Mouse (Mus musculus) heart, embryonic 15.5 days (tissue): ENCODE results near the gene Klf2. TPM values are rescaled to one million over a fixed set of nuclear protein-coding genes. Genes with fewer than 3 reads are reported as not detected.
A peak's percentile ranks its signal among the peaks of the same experiment; 100 is the strongest.

ENCODE experiments used
- ATAC-seq: fragments of 200-750 bp; cut with Nextera tagmentation; replicated peaks from 2 replicates; pipeline ENCODE4 v1.8.0; 2017; ENCODE audit warnings: low read depth, moderate TSS enrichment; ENCODE audit not compliant: insufficient number of reproducible peaks, insufficient read depth, low FRiP score
- H3K27ac ChIP-seq: fragments of 300-500 bp; sonication (generic); 2 replicates; pipeline ENCODE4 v1.5.1; 2015; ENCODE audit warnings: mild to moderate bottlenecking, inconsistent platforms
- H3K27me3 ChIP-seq: fragments of 300-500 bp; sonication (generic); 2 replicates; pipeline ENCODE4 v1.6.1; 2015; ENCODE audit warnings: inconsistent platforms
- H3K36me3 ChIP-seq: fragments of 300-500 bp; sonication (generic); 2 replicates; pipeline ENCODE4 v1.6.1; 2015; ENCODE audit warnings: mild to moderate bottlenecking, inconsistent platforms
- H3K4me1 ChIP-seq: fragments of 300-500 bp; sonication (generic); replicated peaks from 2 replicates; pipeline ENCODE4 v1.6.1; 2015; ENCODE audit warnings: inconsistent platforms
- H3K4me2 ChIP-seq: fragments of 300-500 bp; sonication (generic); 2 replicates; pipeline ENCODE4 v1.6.1; 2015; ENCODE audit warnings: inconsistent platforms, mild to moderate bottlenecking, moderate library complexity
- H3K4me3 ChIP-seq: fragments of 300-500 bp; sonication (generic); 2 replicates; pipeline ENCODE4 v1.5.1; 2015; ENCODE audit warnings: mild to moderate bottlenecking, inconsistent platforms
- H3K9ac ChIP-seq: fragments of 300-500 bp; sonication (generic); 2 replicates; pipeline ENCODE4 v1.6.1; 2015; ENCODE audit warnings: mild to moderate bottlenecking, inconsistent platforms
- H3K9me3 ChIP-seq: fragments of 300-500 bp; sonication (generic); replicated peaks from 2 replicates; pipeline ENCODE4 v1.6.1; 2016; ENCODE audit warnings: inconsistent platforms
- WGBS: fragments of 180-500 bp; shearing (Covaris S2); methylation state at CpG from one replicate; pipeline ENCODE4 v1.1.7; 2015; ENCODE audit warnings: mixed read lengths; 5-methylcytosine and 5-hydroxymethylcytosine counted together
- polyA plus RNA-seq: library from polyadenylated mRNA; unstranded; fragments of >200 nt; fragmentation: Nextera tagmentation; extraction: Ambion mirVana; gene quantifications from 2 replicates; pipeline ENCODE4 v1.2.1, GENCODE M21; 2015

Klf2 gene
- polyA plus RNA-seq, 1 experiment from 2014 or later, result 18.5 TPM

DNA sequence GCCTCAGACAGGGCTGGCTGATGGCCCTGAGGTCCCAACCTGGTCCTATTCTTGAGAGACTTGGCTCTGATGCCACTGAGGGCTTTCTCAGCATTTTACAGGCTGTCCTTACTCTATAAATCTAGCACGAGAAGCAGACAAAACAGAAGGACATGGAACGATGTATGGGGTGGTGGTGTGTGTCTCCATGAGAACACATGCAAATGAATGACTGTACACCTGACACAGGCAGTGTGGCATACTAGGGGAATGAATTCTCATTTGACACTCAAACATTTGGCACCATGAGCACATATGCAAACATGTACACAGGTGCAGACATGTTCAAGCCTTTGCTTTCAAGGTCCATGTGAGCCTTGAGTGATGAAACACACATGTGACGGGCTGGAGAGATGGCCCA is 37.8 kb downstream of the Klf2 start:
- Histone ChIP-seq H3K4me1 (peaks cover 31% of the 10 kb centered on the region), H3K4me2 (no peak overlapping the region), H3K9me3 (no peaks in the 10 kb centered on the region), H3K4me3 (no peak overlapping the region), H3K27me3 (no peaks in the 10 kb centered on the region), H3K36me3 (peaks cover 48% of the 10 kb centered on the region), H3K9ac (no peak overlapping the region), H3K27ac (no peak overlapping the region)
- WGBS, result 87% methylated on average over 3 of the region's 3 CpGs
- no peak for ATAC-seq

DNA sequence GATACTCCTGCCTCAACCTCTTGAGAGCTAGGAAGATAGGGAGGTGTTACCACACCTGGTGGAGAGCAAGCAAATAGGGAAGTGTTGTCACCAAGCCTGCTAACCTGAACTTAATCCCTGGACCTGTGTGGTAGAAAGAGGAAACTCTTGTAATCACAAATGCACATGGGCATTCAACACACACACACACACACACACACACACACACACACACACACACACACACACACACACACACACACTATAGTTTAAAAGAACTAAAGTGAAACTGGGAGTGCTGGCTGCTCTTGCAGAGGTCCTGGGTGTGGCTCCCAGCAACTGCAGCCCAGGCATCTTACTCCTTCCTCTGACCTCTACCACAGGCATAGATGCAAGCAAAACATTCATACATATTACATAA is 41.3 kb downstream of the Klf2 start:
- no peak for ATAC-seq
- peaks cover 76% of the 10 kb centered on the region for H3K36me3 ChIP-seq
- H3K4me2 ChIP-seq, result no peak overlapping the region

DNA sequence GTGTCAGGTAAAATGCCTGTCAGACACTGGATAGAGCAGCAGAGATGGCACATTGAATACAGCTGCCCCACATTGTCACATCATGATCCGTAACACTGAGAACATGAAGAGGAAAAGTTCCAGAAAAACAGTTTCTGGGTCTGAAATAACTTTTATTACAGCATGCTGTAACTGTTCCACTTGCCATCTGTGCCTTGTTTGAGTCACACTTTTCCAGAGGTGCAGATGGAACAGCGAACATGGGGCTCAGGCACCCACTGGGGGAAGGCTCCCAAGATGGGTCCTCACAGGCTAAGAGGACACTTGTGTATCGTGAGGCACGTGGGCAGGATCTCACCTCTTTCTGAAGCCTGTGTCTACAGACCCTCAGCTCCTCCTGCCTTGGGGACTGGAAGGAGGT is 43.9 kb downstream of the Klf2 start:
- no peak overlapping the region for H3K27ac ChIP-seq
- no peak overlapping the region for H3K9ac ChIP-seq
- H3K4me2 ChIP-seq, result no peak overlapping the region
- peaks cover 71% of the 10 kb centered on the region for H3K36me3 ChIP-seq
- no peak overlapping the region for H3K4me3 ChIP-seq
- H3K4me1 ChIP-seq, result peaks cover 3% of the 10 kb centered on the region
- H3K27me3 ChIP-seq, result no peaks in the 10 kb centered on the region
- no peak for ATAC-seq
- WGBS, result 90% methylated on average over 4 of the region's 4 CpGs
- no peaks in the 10 kb centered on the region for H3K9me3 ChIP-seq

More for the DNA sequence above, 41.3 kb downstream of the Klf2 start:
- Histone ChIP-seq H3K4me3 (no peak overlapping the region), H3K27ac (no peak overlapping the region), H3K4me1 (peaks cover 10% of the 10 kb centered on the region), H3K9ac (no peak overlapping the region), H3K9me3 (no peaks in the 10 kb centered on the region), H3K27me3 (no peaks in the 10 kb centered on the region)

DNA sequence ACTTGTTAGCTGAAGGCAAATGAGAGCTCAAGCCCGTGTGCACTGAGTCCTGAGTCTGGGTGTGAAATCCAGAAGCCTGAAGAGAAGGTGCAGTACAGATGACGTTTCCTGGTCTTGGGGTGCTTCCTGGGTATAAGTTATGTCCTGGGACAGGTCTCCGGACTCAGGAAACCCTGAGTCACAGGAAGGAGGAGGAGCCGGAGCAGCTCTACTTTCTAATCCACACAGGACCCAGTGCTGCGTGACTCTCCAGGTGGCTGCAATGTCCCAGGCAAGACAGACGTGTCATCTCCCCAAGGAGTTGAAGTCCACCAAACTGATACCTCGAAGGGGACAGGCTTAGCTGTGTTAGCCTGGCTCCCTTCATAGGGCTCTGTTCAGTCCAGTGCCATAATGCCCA is 44.6 kb downstream of the Klf2 start:
- peaks cover 3% of the 10 kb centered on the region for H3K4me1 ChIP-seq
- H3K36me3 ChIP-seq, result peaks cover 71% of the 10 kb centered on the region
- no peak overlapping the region for H3K4me3 ChIP-seq
- H3K4me2 ChIP-seq, result no peak overlapping the region
- ATAC-seq, result no peak
- 76% methylated on average over 7 of the region's 7 CpGs for WGBS
- no peaks in the 10 kb centered on the region for H3K9me3 ChIP-seq
- H3K9ac ChIP-seq, result no peak overlapping the region
- H3K27ac ChIP-seq, result no peak overlapping the region
- H3K27me3 ChIP-seq, result no peaks in the 10 kb centered on the region

DNA sequence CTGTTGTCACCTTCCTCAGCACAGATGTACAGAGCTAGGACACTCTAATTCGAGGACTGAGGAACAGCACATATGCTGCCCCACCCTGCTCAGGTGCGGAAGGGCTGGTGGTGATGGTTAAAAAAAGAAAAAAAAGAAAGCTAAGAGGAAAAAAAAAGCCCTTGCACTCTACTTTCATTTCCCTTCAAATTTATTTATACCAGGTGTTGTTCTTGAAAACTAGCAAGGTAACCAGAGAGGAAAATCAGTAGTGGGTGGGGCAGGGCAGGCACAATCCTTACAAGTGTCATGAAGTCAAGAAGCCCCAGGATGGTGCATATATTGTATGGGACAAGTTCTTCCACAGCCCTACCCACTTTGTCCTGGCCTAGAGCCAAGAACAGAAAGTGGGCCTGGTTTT is 46.2 kb downstream of the Klf2 start:
- no peaks in the 10 kb centered on the region for H3K9me3 ChIP-seq
- 92% methylated on average over 2 of the region's 2 CpGs for WGBS
- peaks cover 3% of the 10 kb centered on the region for H3K4me1 ChIP-seq
- no peak overlapping the region for H3K9ac ChIP-seq
- peaks cover 71% of the 10 kb centered on the region for H3K36me3 ChIP-seq
- no peak for ATAC-seq
- H3K4me3 ChIP-seq, result no peak overlapping the region
- no peak overlapping the region for H3K27ac ChIP-seq
- H3K27me3 ChIP-seq, result no peaks in the 10 kb centered on the region
- no peak overlapping the region for H3K4me2 ChIP-seq

DNA sequence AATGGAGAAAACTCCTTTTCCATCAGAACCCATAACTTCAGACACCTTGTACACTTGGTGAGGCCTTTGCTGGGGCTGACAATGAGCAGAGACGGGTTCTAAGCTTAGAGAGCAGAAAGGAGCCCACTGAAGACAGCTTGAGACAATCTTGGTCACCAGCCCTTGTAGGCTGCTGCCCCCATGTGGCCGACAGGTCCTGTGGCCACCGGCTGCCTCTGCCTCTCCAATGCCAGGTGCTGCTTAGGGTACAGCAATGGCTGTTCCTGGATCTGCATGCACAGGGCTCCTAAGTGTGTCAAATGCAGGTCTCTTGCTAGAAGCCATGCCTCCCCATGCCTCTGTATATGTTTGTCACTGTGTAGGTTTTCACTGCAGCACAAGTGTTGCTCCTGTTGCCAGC is 47.0 kb downstream of the Klf2 start:
- no peak overlapping the region for H3K27ac ChIP-seq
- H3K4me1 ChIP-seq, result peaks cover 3% of the 10 kb centered on the region
- H3K36me3 ChIP-seq, result peaks cover 79% of the 10 kb centered on the region
- peak; percentile 48; the same call in 1 of the 2 replicates for ATAC-seq
- no peak overlapping the region for H3K9ac ChIP-seq
- no peak overlapping the region for H3K4me3 ChIP-seq
- H3K9me3 ChIP-seq, result no peaks in the 10 kb centered on the region
- no peak overlapping the region for H3K4me2 ChIP-seq
- no peaks in the 10 kb centered on the region for H3K27me3 ChIP-seq
- WGBS, result 16% methylated on average over 3 of the region's 3 CpGs

DNA sequence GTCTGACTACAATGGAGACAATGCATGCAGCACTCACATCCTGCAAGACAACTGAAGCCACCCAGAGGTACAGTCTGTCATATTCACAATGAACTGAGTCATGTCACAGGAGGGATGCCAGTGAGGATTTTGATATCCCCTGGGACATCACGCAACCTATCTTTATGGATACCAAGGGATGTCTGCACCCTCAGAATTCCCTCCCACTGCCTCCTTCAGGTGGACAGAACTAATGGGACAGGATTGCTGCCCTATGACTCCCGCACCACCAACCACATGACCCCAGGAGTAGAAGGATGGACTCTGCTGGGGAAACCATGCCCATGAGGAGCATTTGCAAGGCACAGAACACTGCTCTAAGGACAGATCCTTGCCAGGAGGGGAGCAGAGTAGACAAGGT is 47.6 kb downstream of the Klf2 start:
- H3K4me2 ChIP-seq, result no peak overlapping the region
- H3K36me3 ChIP-seq, result peaks cover 79% of the 10 kb centered on the region
- WGBS, result 91% methylated on average over 2 of the region's 2 CpGs
- H3K27ac ChIP-seq, result no peak overlapping the region
- H3K27me3 ChIP-seq, result no peaks in the 10 kb centered on the region
- H3K4me1 ChIP-seq, result peaks cover 3% of the 10 kb centered on the region
- no peaks in the 10 kb centered on the region for H3K9me3 ChIP-seq
- no peak overlapping the region for H3K4me3 ChIP-seq
- no peak overlapping the region for H3K9ac ChIP-seq
- ATAC-seq, result no peak

Other genes with a start within 250 kb of the Klf2 start
- not detected in 2 replicates for gene Olfr373, start 235.9 kb upstream of the Klf2 start, polyA plus RNA-seq
- not detected in 2 replicates for gene Olfr374, start 212.0 kb upstream of the Klf2 start, polyA plus RNA-seq
- 330 and 373 TPM in 2 replicates for gene Tpm4, start 184.1 kb upstream of the Klf2 start, polyA plus RNA-seq
- 68.4 and 77.8 TPM in 2 replicates for gene Rab8a, start 157.8 kb upstream of the Klf2 start, polyA plus RNA-seq
- gene Hsh2d, start 129.4 kb upstream of the Klf2 start, polyA plus RNA-seq, result 0.20 and 0.27 TPM in 2 replicates
- not detected in 2 replicates for gene Cib3, start 106.2 kb upstream of the Klf2 start, polyA plus RNA-seq
- gene Gm11034, start 105.4 kb upstream of the Klf2 start, polyA plus RNA-seq, result not detected in 2 replicates
- 41.0 and 45.6 TPM in 2 replicates for gene Fam32a, start 99.3 kb upstream of the Klf2 start, polyA plus RNA-seq
- gene Ap1m1, start 79.0 kb upstream of the Klf2 start, polyA plus RNA-seq, result 96.3 and 113 TPM in 2 replicates
- gene Gm10282, start 13.8 kb upstream of the Klf2 start, polyA plus RNA-seq, result 14.8 and 15.9 TPM in 2 replicates
- gene Eps15l1, start 102.4 kb downstream of the Klf2 start, polyA plus RNA-seq, result 30.5 and 42.0 TPM in 2 replicates
- 1.1 and 1.2 TPM in 2 replicates for gene Calr3, start 124.8 kb downstream of the Klf2 start, polyA plus RNA-seq
- gene 1700030K09Rik, start 124.8 kb downstream of the Klf2 start, polyA plus RNA-seq, result 8.6 and 11.0 TPM in 2 replicates
- 36.1 and 44.9 TPM in 2 replicates for gene Cherp, start 156.2 kb downstream of the Klf2 start, polyA plus RNA-seq
- gene Slc35e1, start 173.6 kb downstream of the Klf2 start, polyA plus RNA-seq, result 12.7 and 18.6 TPM in 2 replicates
- 8.8 and 11.5 TPM in 2 replicates for gene Med26, start 229.2 kb downstream of the Klf2 start, polyA plus RNA-seq